Mouse (Mus musculus): Measurements from ENCODE around the gene Cpt1b. TPM values are rescaled to one million over a fixed set of nuclear protein-coding genes. Genes with fewer than 3 reads are reported as not detected.
A peak's percentile ranks its signal among the peaks of the same experiment; 100 is the strongest.

The Cpt1b gene
- polyA plus RNA-seq, 1 experiment: not detected

DNA sequence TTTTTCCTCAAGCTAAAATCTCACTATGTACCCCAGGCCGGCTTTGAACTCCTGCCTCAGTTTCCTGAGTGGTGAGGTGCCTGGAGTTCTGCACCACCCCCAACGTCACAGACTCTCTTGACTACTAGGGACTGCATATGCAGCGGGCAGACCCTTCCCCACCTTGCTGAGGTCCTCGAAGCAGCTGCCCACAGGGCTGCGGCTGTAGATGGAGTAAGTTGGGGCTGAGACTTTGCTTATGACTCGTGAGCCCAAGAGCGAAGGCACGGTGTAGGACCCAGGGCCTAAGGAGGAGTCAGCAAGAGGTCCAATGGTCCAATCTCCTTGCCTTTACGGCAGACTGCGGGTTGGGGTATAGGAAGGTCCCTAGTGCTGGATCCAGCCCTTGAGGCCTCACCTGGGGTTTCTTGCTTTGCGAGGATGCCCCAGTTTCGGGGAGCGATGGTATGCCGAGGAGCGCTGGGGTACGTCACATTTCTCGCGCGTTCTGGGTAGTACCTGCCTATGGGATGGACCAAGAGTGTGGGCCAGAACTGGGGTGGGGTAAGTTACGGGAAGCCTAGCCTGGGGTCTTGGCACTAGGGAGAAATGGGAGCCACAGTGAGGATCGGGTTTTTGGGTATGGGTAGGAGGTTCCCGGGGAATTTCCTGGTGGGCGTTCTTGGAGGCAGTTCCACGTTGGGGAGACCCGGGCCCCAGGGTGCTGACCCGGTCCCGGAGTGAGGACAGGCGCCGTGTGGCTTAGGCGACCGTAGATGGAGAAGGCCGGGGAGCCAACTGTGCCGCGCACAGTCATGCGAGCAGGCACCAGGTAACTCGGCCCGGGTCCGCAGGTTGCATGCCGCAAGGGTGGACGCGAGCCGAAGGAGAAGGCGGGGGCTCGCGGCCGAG lies 47.5 kb downstream of the Cpt1b start:
- H3K4me1 ChIP-seq (ENCODE audit: control insufficient read depth): peaks cover 38% of the 10 kb centered on the region
- peaks cover 44% of the 10 kb centered on the region for H3K27me3 ChIP-seq (ENCODE audit: control insufficient read depth)
- TF ChIP-seq GATA1 (IDR thresholded peaks at IDR 0.05; ENCODE audit: low read length) (no peak), TAL1 (IDR thresholded peaks at IDR 0.05; ENCODE audit: low read length) (no peak)
- H3K9me3 ChIP-seq (ENCODE audit: control insufficient read depth, low read length): no peaks in the 10 kb centered on the region
- H3K36me3 ChIP-seq (ENCODE audit: control insufficient read depth): peaks cover under 1% of the 10 kb centered on the region
- peak overlapping the region; percentile 59 for H3K4me3 ChIP-seq (replicated peaks)

GRCm38 (mm10) chr15:89377362-89377761 lies 48.3 kb downstream of the Cpt1b start:
- peaks cover 44% of the 10 kb centered on the region for H3K27me3 ChIP-seq (ENCODE audit: control insufficient read depth)
- TF ChIP-seq TAL1 (IDR thresholded peaks at IDR 0.05; ENCODE audit: low read length): no peak
- no peak for TF ChIP-seq GATA1 (IDR thresholded peaks at IDR 0.05; ENCODE audit: low read length)
- H3K36me3 ChIP-seq (ENCODE audit: control insufficient read depth): peaks cover 9% of the 10 kb centered on the region
- no peak overlapping the region for H3K4me3 ChIP-seq (replicated peaks)
- H3K9me3 ChIP-seq (ENCODE audit: control insufficient read depth, low read length): no peaks in the 10 kb centered on the region
- H3K4me1 ChIP-seq (ENCODE audit: control insufficient read depth): peaks cover 46% of the 10 kb centered on the region

DNA sequence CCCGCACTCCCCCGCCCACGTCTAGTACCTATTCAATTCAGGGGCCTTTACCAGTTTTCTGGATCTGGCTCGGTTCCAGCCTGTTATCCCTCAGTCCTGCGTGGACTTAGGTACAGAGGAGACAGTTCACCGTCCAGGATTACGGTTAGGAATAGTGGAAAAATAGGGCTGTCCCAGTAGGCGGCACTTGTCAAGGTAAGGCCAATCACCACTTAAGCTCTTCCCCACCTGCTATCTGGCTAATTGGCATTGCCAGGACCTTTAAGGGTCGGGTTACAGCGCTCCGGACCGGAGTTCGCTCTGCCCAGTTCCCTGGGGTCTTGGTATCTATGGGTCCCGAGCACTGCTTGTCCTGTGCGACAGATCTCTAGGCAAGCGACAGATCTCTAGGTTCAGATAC lies 48.7 kb downstream of the Cpt1b start, which contains the start of gene Tymp:
Gene Tymp, minus strand, starts transcription at position 83 of the 400 bp plus-strand sequence.
- H3K36me3 ChIP-seq (ENCODE audit: control insufficient read depth): peaks cover 13% of the 10 kb centered on the region
- TF ChIP-seq GATA1 (IDR thresholded peaks at IDR 0.05; ENCODE audit: low read length) (no peak), TAL1 (IDR thresholded peaks at IDR 0.05; ENCODE audit: low read length) (no peak)
- no peak within 1 kb of the TSS for H3K4me3 ChIP-seq (replicated peaks)

GRCm38 (mm10) chr15:89376040-89376439 lies 49.6 kb downstream of the Cpt1b start:
- Histone ChIP-seq H3K4me3 (replicated peaks) (no peak overlapping the region), H3K9me3 (ENCODE audit: control insufficient read depth, low read length) (no peaks in the 10 kb centered on the region), H3K4me1 (ENCODE audit: control insufficient read depth) (peaks cover 57% of the 10 kb centered on the region), H3K36me3 (ENCODE audit: control insufficient read depth) (peaks cover 22% of the 10 kb centered on the region), H3K27me3 (ENCODE audit: control insufficient read depth) (peaks cover 44% of the 10 kb centered on the region)
- no peak for TF ChIP-seq GATA1 (IDR thresholded peaks at IDR 0.05; ENCODE audit: low read length)
- no peak for TF ChIP-seq TAL1 (IDR thresholded peaks at IDR 0.05; ENCODE audit: low read length)

More for the DNA sequence above, 48.7 kb downstream of the Cpt1b start, which contains the start of gene Tymp:
- Histone ChIP-seq H3K4me1 (ENCODE audit: control insufficient read depth) (peaks cover 50% of the 10 kb centered on the region), H3K27me3 (ENCODE audit: control insufficient read depth) (peaks cover 44% of the 10 kb centered on the region), H3K9me3 (ENCODE audit: control insufficient read depth, low read length) (no peaks in the 10 kb centered on the region)

DNA sequence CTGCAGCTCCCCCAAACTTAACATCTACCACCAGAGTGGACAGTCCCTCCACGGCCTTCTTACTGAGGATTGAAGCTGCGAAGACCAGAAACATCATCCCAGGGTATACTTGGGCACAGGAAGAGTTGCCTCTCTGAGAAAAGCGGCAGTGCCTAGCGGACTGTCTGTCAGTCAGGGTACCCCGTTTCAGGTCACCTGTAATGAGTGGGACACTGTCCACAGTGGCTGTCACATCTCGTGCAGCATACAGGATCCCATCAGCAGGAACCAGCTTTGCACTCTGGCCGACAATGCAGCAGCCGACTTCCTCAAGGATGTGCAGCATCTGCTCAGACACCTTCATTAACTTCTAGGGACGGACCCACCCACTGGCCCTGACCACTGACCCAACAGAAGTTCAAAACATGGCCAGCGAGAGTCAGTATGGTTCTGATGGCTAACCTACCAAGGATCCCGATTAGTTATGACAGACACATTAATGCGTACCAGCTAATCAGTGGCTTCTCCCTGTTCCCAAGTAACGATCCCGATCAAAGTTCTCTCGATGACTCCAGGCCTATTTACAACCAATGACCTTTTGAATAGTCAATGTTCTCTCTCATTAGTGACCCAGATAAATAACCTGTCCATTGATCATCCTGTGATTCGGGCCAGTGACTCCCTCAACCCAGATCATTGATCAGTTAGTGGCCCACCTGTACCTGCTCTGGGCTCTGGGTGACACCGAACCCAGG lies 50.7 kb downstream of the Cpt1b start:
- Histone ChIP-seq H3K4me3 (replicated peaks) (no peak overlapping the region), H3K27me3 (ENCODE audit: control insufficient read depth) (peaks cover 39% of the 10 kb centered on the region), H3K36me3 (ENCODE audit: control insufficient read depth) (peaks cover 33% of the 10 kb centered on the region), H3K4me1 (ENCODE audit: control insufficient read depth) (peaks cover 65% of the 10 kb centered on the region), H3K9me3 (ENCODE audit: control insufficient read depth, low read length) (no peaks in the 10 kb centered on the region)
- TF ChIP-seq TAL1 (IDR thresholded peaks at IDR 0.05; ENCODE audit: low read length) (no peak), GATA1 (IDR thresholded peaks at IDR 0.05; ENCODE audit: low read length) (no peak)

- H3K27me3 ChIP-seq (ENCODE audit: control insufficient read depth): peaks cover 35% of the 10 kb centered on the region
- TF ChIP-seq GATA1 (IDR thresholded peaks at IDR 0.05; ENCODE audit: low read length) (no peak), TAL1 (IDR thresholded peaks at IDR 0.05; ENCODE audit: low read length) (no peak)
- peaks cover 66% of the 10 kb centered on the region for H3K4me1 ChIP-seq (ENCODE audit: control insufficient read depth)
- H3K36me3 ChIP-seq (ENCODE audit: control insufficient read depth): peaks cover 39% of the 10 kb centered on the region
- H3K9me3 ChIP-seq (ENCODE audit: control insufficient read depth, low read length): no peaks in the 10 kb centered on the region
- peak overlapping the region; percentile 82 for H3K4me3 ChIP-seq (replicated peaks)
These were observed 51.3 kb downstream of the Cpt1b start for GRCm38 (mm10) chr15:89374340-89374739.

DNA sequence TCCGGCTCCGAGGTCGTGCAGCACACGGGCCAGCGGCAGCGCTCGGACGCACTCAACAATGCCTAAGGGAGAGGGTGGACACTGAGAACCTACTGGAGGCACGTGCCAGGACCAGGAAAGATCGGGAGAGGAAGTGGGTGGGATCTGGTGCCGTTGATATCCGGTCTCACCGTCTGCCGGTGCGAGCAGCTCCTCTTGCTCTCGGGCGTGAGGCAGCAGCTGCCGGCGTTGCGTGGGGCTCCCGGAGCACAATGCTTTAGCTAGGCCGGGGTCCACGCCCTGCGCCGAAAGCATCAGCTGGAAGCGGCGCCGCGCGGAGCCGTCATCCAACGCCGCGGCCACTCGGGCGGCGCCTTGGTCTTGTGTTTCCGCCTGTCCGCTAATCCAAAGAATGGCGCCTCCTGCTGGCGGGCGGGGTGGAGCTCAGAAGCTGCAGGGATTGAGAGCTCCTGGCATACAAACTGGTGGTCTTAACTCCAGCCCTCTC lies 51.9 kb downstream of the Cpt1b start, which contains the start of gene Sco2:
Gene Sco2, minus strand, starts transcription at position 85 of the 487 bp plus-strand sequence.
- H3K9me3 ChIP-seq (ENCODE audit: control insufficient read depth, low read length): no peaks in the 10 kb centered on the region
- peaks cover 60% of the 10 kb centered on the region for H3K4me1 ChIP-seq (ENCODE audit: control insufficient read depth)
- H3K4me3 ChIP-seq (replicated peaks): peak within 1 kb of the TSS; percentile 82
- peaks cover 29% of the 10 kb centered on the region for H3K27me3 ChIP-seq (ENCODE audit: control insufficient read depth)
- TF ChIP-seq GATA1 (IDR thresholded peaks at IDR 0.05; ENCODE audit: low read length) (no peak), TAL1 (IDR thresholded peaks at IDR 0.05; ENCODE audit: low read length) (no peak)
- H3K36me3 ChIP-seq (ENCODE audit: control insufficient read depth): peaks cover 45% of the 10 kb centered on the region

- no peaks in the 10 kb centered on the region for H3K9me3 ChIP-seq (ENCODE audit: control insufficient read depth, low read length)
- peak overlapping the region; percentile 82 for H3K4me3 ChIP-seq (replicated peaks)
- TF ChIP-seq TAL1 (IDR thresholded peaks at IDR 0.05; ENCODE audit: low read length) (no peak), GATA1 (IDR thresholded peaks at IDR 0.05; ENCODE audit: low read length) (peak; percentile 52; the same call in 1 of the 2 replicates)
- H3K27me3 ChIP-seq (ENCODE audit: control insufficient read depth): peaks cover 23% of the 10 kb centered on the region
- H3K4me1 ChIP-seq (ENCODE audit: control insufficient read depth): peaks cover 54% of the 10 kb centered on the region
- peaks cover 51% of the 10 kb centered on the region for H3K36me3 ChIP-seq (ENCODE audit: control insufficient read depth)
These were observed 52.5 kb downstream of the Cpt1b start for GRCm38 (mm10) chr15:89373027-89373761.

Measured in erythroblast, embryonic 14.5 days (primary cell).